Mouse (Mus musculus): ENCODE measurements around the gene Ccsap. TPM values are rescaled to one million over a fixed set of nuclear protein-coding genes. Genes with fewer than 3 reads are reported as not detected.

The Ccsap gene
- polyA plus RNA-seq (2015; fragmentation: Nextera tagmentation; extraction: Ambion mirVana): 5.7 and 6.2 TPM in 2 replicates

- Histone ChIP-seq H3K27ac (replicated peaks) (peak within 1 kb of the TSS; percentile 91), H3K9me3 (no peaks in the 10 kb centered on the region), H3K27me3 (peaks cover 17% of the 10 kb centered on the region; the same call in 1 of the 2 replicates), H3K4me3 (peak within 1 kb of the TSS; percentile 98), H3K36me3 (no peaks in the 10 kb centered on the region), H3K4me2 (peak within 1 kb of the TSS; percentile 89), H3K9ac (peak within 1 kb of the TSS; percentile 85), H3K4me1 (replicated peaks) (peaks cover 26% of the 10 kb centered on the region)
- 2% methylated on average over 47 of the region's 48 CpGs for WGBS
- ATAC-seq (ENCODE audit: low FRiP score, low read depth): no peak; the same call in 1 of the 2 replicates
Observed at GRCm38 (mm10) chr8:123859648-123860259, at the start of gene Ccsap. Gene Ccsap, minus strand, starts transcription at chr8:123860209.

GRCm38 (mm10) chr8:123907604-123908003 lies 47.6 kb upstream of the Ccsap start:
- Histone ChIP-seq H3K4me2 (no peak overlapping the region), H3K9ac (no peak overlapping the region), H3K4me3 (no peak overlapping the region), H3K9me3 (no peaks in the 10 kb centered on the region), H3K4me1 (replicated peaks) (no peaks in the 10 kb centered on the region), H3K36me3 (peaks cover 72% of the 10 kb centered on the region), H3K27ac (replicated peaks) (no peak overlapping the region), H3K27me3 (no peaks in the 10 kb centered on the region)
- ATAC-seq (ENCODE audit: low FRiP score, low read depth): no peak
- 93% methylated on average over 6 of the region's 6 CpGs for WGBS

- Histone ChIP-seq H3K27me3 (no peaks in the 10 kb centered on the region), H3K9ac (no peak overlapping the region), H3K9me3 (no peaks in the 10 kb centered on the region), H3K4me2 (no peak overlapping the region), H3K36me3 (peaks cover 57% of the 10 kb centered on the region), H3K27ac (replicated peaks) (no peak overlapping the region), H3K4me1 (replicated peaks) (no peaks in the 10 kb centered on the region), H3K4me3 (no peak overlapping the region)
- WGBS: 92% methylated on average over 7 of the region's 7 CpGs
- ATAC-seq (ENCODE audit: low FRiP score, low read depth): no peak
Observed at GRCm38 (mm10) chr8:123902653-123903052, 42.6 kb upstream of the Ccsap start.

GRCm38 (mm10) chr8:123899366-123899765 lies 39.4 kb upstream of the Ccsap start:
- no peaks in the 10 kb centered on the region for H3K9me3 ChIP-seq
- no peak for ATAC-seq (ENCODE audit: low FRiP score, low read depth)
- WGBS: 88% methylated on average over 7 of the region's 7 CpGs
- H3K4me1 ChIP-seq (replicated peaks): no peaks in the 10 kb centered on the region
- H3K4me3 ChIP-seq: no peak overlapping the region
- peaks cover 15% of the 10 kb centered on the region for H3K27me3 ChIP-seq
- peaks cover 38% of the 10 kb centered on the region for H3K36me3 ChIP-seq
- no peak overlapping the region for H3K9ac ChIP-seq
- no peak overlapping the region for H3K4me2 ChIP-seq
- H3K27ac ChIP-seq (replicated peaks): no peak overlapping the region

- no peak overlapping the region for H3K4me3 ChIP-seq
- no peak overlapping the region for H3K9ac ChIP-seq
- H3K4me2 ChIP-seq: no peak overlapping the region
- no peaks in the 10 kb centered on the region for H3K4me1 ChIP-seq (replicated peaks)
- no peak for ATAC-seq (ENCODE audit: low FRiP score, low read depth)
- WGBS: 91% methylated on average over 5 of the region's 5 CpGs
- no peak overlapping the region for H3K27ac ChIP-seq (replicated peaks)
- H3K36me3 ChIP-seq: peaks cover 32% of the 10 kb centered on the region
- H3K27me3 ChIP-seq: peaks cover 23% of the 10 kb centered on the region
- no peaks in the 10 kb centered on the region for H3K9me3 ChIP-seq
Observed at GRCm38 (mm10) chr8:123898576-123898975, 38.6 kb upstream of the Ccsap start.

- Histone ChIP-seq H3K4me2 (no peak overlapping the region), H3K4me3 (no peak overlapping the region), H3K27me3 (peaks cover 34% of the 10 kb centered on the region), H3K9me3 (no peaks in the 10 kb centered on the region), H3K4me1 (replicated peaks) (peaks cover 11% of the 10 kb centered on the region; the same call in 1 of the 2 replicates), H3K27ac (replicated peaks) (no peak overlapping the region), H3K36me3 (peaks cover 14% of the 10 kb centered on the region; the same call in 1 of the 2 replicates), H3K9ac (no peak overlapping the region)
- ATAC-seq (ENCODE audit: low FRiP score, low read depth): no peak
- 59% methylated on average over 10 of the region's 10 CpGs for WGBS
Observed at GRCm38 (mm10) chr8:123896774-123897173, 36.8 kb upstream of the Ccsap start.

- 72% methylated on average over 14 of the region's 14 CpGs for WGBS
- H3K27me3 ChIP-seq: peaks cover 34% of the 10 kb centered on the region
Observed at GRCm38 (mm10) chr8:123896366-123896761, 36.4 kb upstream of the Ccsap start.

GRCm38 (mm10) chr8:123895680-123896365 lies 35.8 kb upstream of the Ccsap start:
- no peak for ATAC-seq (ENCODE audit: low FRiP score, low read depth)
- peaks cover 7% of the 10 kb centered on the region; the same call in 1 of the 2 replicates for H3K36me3 ChIP-seq
- 72% methylated on average over 9 of the region's 9 CpGs for WGBS

More at GRCm38 (mm10) chr8:123896366-123896761, 36.4 kb upstream of the Ccsap start:
- Histone ChIP-seq H3K36me3 (peaks cover 10% of the 10 kb centered on the region; the same call in 1 of the 2 replicates), H3K27ac (replicated peaks) (no peak overlapping the region), H3K4me2 (no peak overlapping the region), H3K4me1 (replicated peaks) (peaks cover 16% of the 10 kb centered on the region), H3K9me3 (no peaks in the 10 kb centered on the region), H3K9ac (no peak overlapping the region), H3K4me3 (no peak overlapping the region)
- ATAC-seq (ENCODE audit: low FRiP score, low read depth): no peak

GRCm38 (mm10) chr8:123895230-123895629 lies 35.2 kb upstream of the Ccsap start:
- H3K9me3 ChIP-seq: no peaks in the 10 kb centered on the region
- H3K36me3 ChIP-seq: 0 out of 2 replicates have a peak, but pooled peaks cover under 1% of the 10 kb centered on the region
- H3K4me1 ChIP-seq (replicated peaks): peaks cover 21% of the 10 kb centered on the region
- H3K9ac ChIP-seq: no peak overlapping the region
- peaks cover 40% of the 10 kb centered on the region for H3K27me3 ChIP-seq
- no peak overlapping the region for H3K4me3 ChIP-seq
- H3K27ac ChIP-seq (replicated peaks): no peak overlapping the region
- WGBS: 84% methylated on average over 4 of the region's 4 CpGs
- no peak overlapping the region for H3K4me2 ChIP-seq
- ATAC-seq (ENCODE audit: low FRiP score, low read depth): no peak

More at GRCm38 (mm10) chr8:123895680-123896365, 35.8 kb upstream of the Ccsap start:
- H3K9me3 ChIP-seq: no peaks in the 10 kb centered on the region
- H3K27ac ChIP-seq (replicated peaks): no peak overlapping the region
- H3K4me2 ChIP-seq: no peak overlapping the region
- H3K4me3 ChIP-seq: no peak overlapping the region
- H3K27me3 ChIP-seq: peaks cover 35% of the 10 kb centered on the region
- no peak overlapping the region for H3K9ac ChIP-seq
- peaks cover 21% of the 10 kb centered on the region for H3K4me1 ChIP-seq (replicated peaks)

- WGBS: 25% methylated on average over 15 of the region's 15 CpGs
- no peak within 1 kb of the TSS for H3K27ac ChIP-seq (replicated peaks)
- no peak for ATAC-seq (ENCODE audit: low FRiP score, low read depth)
- H3K36me3 ChIP-seq: no peaks in the 10 kb centered on the region
- peaks cover 21% of the 10 kb centered on the region for H3K4me1 ChIP-seq (replicated peaks)
- no peaks in the 10 kb centered on the region for H3K9me3 ChIP-seq
- H3K4me3 ChIP-seq: no peak within 1 kb of the TSS
- H3K9ac ChIP-seq: no peak within 1 kb of the TSS
- H3K4me2 ChIP-seq: no peak within 1 kb of the TSS
- H3K27me3 ChIP-seq: peaks cover 44% of the 10 kb centered on the region
Observed at GRCm38 (mm10) chr8:123894502-123895097, 34.6 kb upstream of the Ccsap start, which contains the start of gene Acta1. Gene Acta1, minus strand, starts transcription at chr8:123894751.

- no peak overlapping the region for H3K27ac ChIP-seq (replicated peaks)
- peaks cover 21% of the 10 kb centered on the region for H3K4me1 ChIP-seq (replicated peaks)
- H3K27me3 ChIP-seq: peaks cover 50% of the 10 kb centered on the region
- H3K36me3 ChIP-seq: no peaks in the 10 kb centered on the region
- H3K9me3 ChIP-seq: no peaks in the 10 kb centered on the region
- no peak overlapping the region for H3K4me3 ChIP-seq
- WGBS: 78% methylated on average over 11 of the region's 11 CpGs
- H3K4me2 ChIP-seq: no peak overlapping the region
- no peak for ATAC-seq (ENCODE audit: low FRiP score, low read depth)
- no peak overlapping the region for H3K9ac ChIP-seq
Observed at GRCm38 (mm10) chr8:123893413-123893812, 33.4 kb upstream of the Ccsap start.
